In the genomic region with DNA sequence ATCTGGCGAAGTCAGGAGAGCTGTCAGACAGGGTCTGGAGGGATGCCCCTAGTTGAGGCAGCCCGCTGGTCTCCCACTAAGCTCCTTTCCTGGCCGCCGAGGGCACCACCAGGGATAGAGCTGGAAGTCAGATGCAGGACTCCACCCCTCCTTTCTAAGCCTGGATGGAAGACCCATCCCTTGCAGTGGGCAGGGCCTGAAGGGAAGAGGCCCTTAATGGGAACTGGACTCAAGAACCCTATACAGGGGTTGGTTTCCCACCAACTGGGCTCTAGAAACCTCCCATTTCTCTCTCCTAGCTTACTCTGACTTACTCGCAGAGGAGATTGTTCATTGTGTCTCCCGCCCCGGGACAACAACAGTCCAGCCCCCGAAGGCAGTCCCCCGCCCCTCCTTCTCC, we compare ENCODE assay signal across 9 mouse cellular contexts. TPM values are rescaled to one million over a fixed set of nuclear protein-coding genes. Genes with fewer than 3 reads are reported as not detected.
DNase-seq lines count a peak whose midpoint lies in the region; ATAC-seq and TF ChIP-seq lines count a peak whose summit lies in the region.
"Had no signal": no experiment of that assay in that cellular context is flagged by ENCODE, and none has a peak within 500 bp of the region (broad histone marks: within the 10 kb centered on the region; RNA-seq: fewer than 3 reads in every experiment).

No protein-coding gene starts in this region.

- 18% methylated on average over 9 of the region's 9 CpGs for WGBS in kidney, adult 2 months
- 2% methylated on average over 9 of the region's 9 CpGs for WGBS in forebrain, embryonic 13.5 days
- WGBS in limb, embryonic 10.5 days = 3% methylated on average over 9 of the region's 9 CpGs
- 2% methylated on average over 9 of the region's 9 CpGs for WGBS in neural tube, embryonic 13.5 days

- peaks cover 11% of the 10 kb centered on the region for H3K4me1 ChIP-seq in kidney, adult 2 months (ENCODE audit: control insufficient read depth, insufficient read depth, low read length)
- peaks cover 16% of the 10 kb centered on the region for H3K4me1 ChIP-seq in forebrain, embryonic 13.5 days
- peaks cover 32% of the 10 kb centered on the region for H3K4me1 ChIP-seq in limb, embryonic 10.5 days
- peaks cover 32% of the 10 kb centered on the region for H3K4me1 ChIP-seq in neural tube, embryonic 13.5 days (replicated peaks)

- ATAC-seq in forebrain, embryonic 13.5 days = no peak
- no peak for ATAC-seq in neural tube, embryonic 13.5 days (ENCODE audit: low read depth)

- H3K27ac ChIP-seq in kidney, adult 2 months (ENCODE audit: insufficient read depth, low read depth, low read length) = no peak overlapping the region
- H3K27ac ChIP-seq in forebrain, embryonic 13.5 days = no peak overlapping the region
- no peak overlapping the region for H3K27ac ChIP-seq in limb, embryonic 10.5 days
- no peak overlapping the region for H3K27ac ChIP-seq in neural tube, embryonic 13.5 days (replicated peaks)

- no peak for DNase-seq in kidney, adult 2 months
- DNase-seq in kidney, adult 8-10 months = no peak
- DNase-seq in limb, embryonic 10.5 days (ENCODE audit: low spot score) = no peak
- DNase-seq in testis, postnatal 14 days (ENCODE audit: low spot score) = no peak
- DNase-seq in frontal cortex, postnatal 14 days (ENCODE audit: low spot score in 2 of 2) = no peak
- DNase-seq in embryo, embryonic 9.5 days (ENCODE audit: extremely low spot score) = no peak

- TF ChIP-seq CTCF in kidney, adult 2 months (conservative IDR thresholded peaks at IDR 0.05; ENCODE audit: insufficient read depth, insufficient read length, low read depth, low read length) = no peak

- H3K9ac ChIP-seq in forebrain, embryonic 13.5 days = no peak overlapping the region
- no peak overlapping the region for H3K9ac ChIP-seq in neural tube, embryonic 13.5 days

- H3K9me3 ChIP-seq in forebrain, embryonic 13.5 days (replicated peaks) = no peaks in the 10 kb centered on the region
- no peaks in the 10 kb centered on the region for H3K9me3 ChIP-seq in limb, embryonic 10.5 days (replicated peaks)
- H3K9me3 ChIP-seq in neural tube, embryonic 13.5 days = no peaks in the 10 kb centered on the region

- H3K4me2 ChIP-seq in forebrain, embryonic 13.5 days = peak overlapping the region; percentile 58
- peak overlapping the region; percentile 61 for H3K4me2 ChIP-seq in neural tube, embryonic 13.5 days

- H3K36me3 ChIP-seq in kidney, adult 2 months (ENCODE audit: control insufficient read depth, insufficient read depth, low read length) = no peaks in the 10 kb centered on the region
- no peaks in the 10 kb centered on the region for H3K36me3 ChIP-seq in forebrain, embryonic 13.5 days (ENCODE audit: poor library complexity, severe bottlenecking)
- no peaks in the 10 kb centered on the region for H3K36me3 ChIP-seq in limb, embryonic 10.5 days
- H3K36me3 ChIP-seq in neural tube, embryonic 13.5 days = no peaks in the 10 kb centered on the region
- H3K36me3 ChIP-seq: G1E had no signal

- H3K27me3 ChIP-seq in kidney, adult 2 months (replicated peaks; ENCODE audit: control insufficient read depth, insufficient read depth, low read length) = no peaks in the 10 kb centered on the region
- peaks cover 63% of the 10 kb centered on the region for H3K27me3 ChIP-seq in forebrain, embryonic 13.5 days
- peaks cover 78% of the 10 kb centered on the region for H3K27me3 ChIP-seq in limb, embryonic 10.5 days (ENCODE audit: low read depth, poor library complexity, severe bottlenecking)
- H3K27me3 ChIP-seq in neural tube, embryonic 13.5 days = peaks cover 69% of the 10 kb centered on the region

- peak overlapping the region; percentile 67 for H3K4me3 ChIP-seq in kidney, adult 2 months (ENCODE audit: insufficient read depth, low read depth, low read length)
- peak overlapping the region; percentile 27; the same call in 1 of the 2 replicates for H3K4me3 ChIP-seq in forebrain, embryonic 13.5 days
- H3K4me3 ChIP-seq in limb, embryonic 10.5 days = peak overlapping the region; percentile 46
- peak overlapping the region; percentile 31 for H3K4me3 ChIP-seq in neural tube, embryonic 13.5 days

- no peak for TF ChIP-seq POLR2A in kidney, adult 2 months (IDR thresholded peaks at IDR 0.05; ENCODE audit: low read depth, low read length)

RNA-seq across cellular contexts. Expression of a gene that starts 0.8 kb away (rescaled TPM):
- 6.1 and 7.1 TPM in 2 replicates for polyA plus RNA-seq in kidney, adult 2 months (2012; rRNA removed)
- 0.08 and 0.09 TPM in 2 replicates for polyA plus RNA-seq in forebrain, embryonic 13.5 days (2015; fragmentation: Nextera tagmentation; extraction: Ambion mirVana)
- 0.26 and 0.33 TPM in 2 replicates for polyA plus RNA-seq in limb, embryonic 10.5 days (2016; fragmentation: Nextera tagmentation; extraction: Ambion mirVana)
- polyA plus RNA-seq in neural tube, embryonic 13.5 days (2015; fragmentation: Nextera tagmentation; extraction: Ambion mirVana) = 0.23 TPM in 1 of 2 replicates, not detected in the other
- polyA plus RNA-seq: G1E had no signal

RNA-seq across cellular contexts. Expression of a gene that starts 30.6 kb away (rescaled TPM):
- polyA plus RNA-seq in kidney, adult 2 months (2012; rRNA removed) = 98.6 and 109 TPM in 2 replicates
- 12.8 and 13.8 TPM in 2 replicates for polyA plus RNA-seq in forebrain, embryonic 13.5 days (2015; fragmentation: Nextera tagmentation; extraction: Ambion mirVana)
- 41.8 and 43.6 TPM in 2 replicates for polyA plus RNA-seq in limb, embryonic 10.5 days (2016; fragmentation: Nextera tagmentation; extraction: Ambion mirVana)
- polyA plus RNA-seq in neural tube, embryonic 13.5 days (2015; fragmentation: Nextera tagmentation; extraction: Ambion mirVana) = 17.5 and 21.5 TPM in 2 replicates

RNA-seq across cellular contexts. Expression of a gene that starts 59.3 kb away (rescaled TPM):
- polyA plus RNA-seq in kidney, adult 2 months (2012; rRNA removed) = 83.5 and 89.5 TPM in 2 replicates
- 0.13 and 0.26 TPM in 2 replicates for polyA plus RNA-seq in forebrain, embryonic 13.5 days (2015; fragmentation: Nextera tagmentation; extraction: Ambion mirVana)
- 1.0 and 1.6 TPM in 2 replicates for polyA plus RNA-seq in limb, embryonic 10.5 days (2016; fragmentation: Nextera tagmentation; extraction: Ambion mirVana)
- 0.36 and 0.63 TPM in 2 replicates for polyA plus RNA-seq in neural tube, embryonic 13.5 days (2015; fragmentation: Nextera tagmentation; extraction: Ambion mirVana)
- polyA plus RNA-seq: G1E had no signal

Comparison
In these comparisons a context has a peak if more than half of its experiments do, and no peak if none do; other contexts are left out.
1. RNA of a gene that starts 59.3 kb away (polyA plus RNA-seq): 83.5 to 89.5 TPM in kidney, adult 2 months; 1.0 to 1.6 TPM in limb, embryonic 10.5 days, 0.36 to 0.63 TPM in neural tube, embryonic 13.5 days and 0.13 to 0.26 TPM in forebrain, embryonic 13.5 days; every median in the first group is over 10 times any median in the second.
2. Peak in every context shown above with its lines, with median percentiles within 50 percentile points of each other: H3K4me3 ChIP-seq.